Mouse (Mus musculus) left cerebral cortex, postnatal 10 days (tissue): Measurements from ENCODE around the gene Pbx2. TPM values are rescaled to one million over a fixed set of nuclear protein-coding genes. Genes with fewer than 3 reads are reported as not detected.
"Not testable (repeated sequence)": the region's sequence is repeated elsewhere in the genome, so short reads cannot be mapped to it uniquely, and the experiment has no call there.

Experiments used
- DNase-seq, 2 experiments: peaks; one replicate each; pipeline ENCODE4 v3.0.0; 2021 to 2022; ENCODE audit warnings: low spot score in 2 of 2, mixed read lengths in 1 of 2; ENCODE audit errors: extremely low spot score in 1 of 2
- intact Hi-C: fragments of 180-260 bp; cut with DNase I; formaldehyde crosslinking; loops from one replicate; pipeline ENCODE4 v1.15.1; 2025
- total RNA-seq, 2 experiments: library from RNA; stranded (reverse); gene quantifications; 2 replicates each; pipeline ENCODE4 v1.2.3; 2021

Gene Pbx2
- total RNA-seq, result 10 to 100 TPM; 40.3 to 40.9 TPM

- peak in 1 of 2 experiments; percentile 61 for DNase-seq
- intact Hi-C loops, result no loop called here
These were observed at the start of gene Pbx2 for GRCm38 (mm10) chr17:34591029-34591993. Gene Pbx2 (plus strand): TSS chr17:34591266.

DNA sequence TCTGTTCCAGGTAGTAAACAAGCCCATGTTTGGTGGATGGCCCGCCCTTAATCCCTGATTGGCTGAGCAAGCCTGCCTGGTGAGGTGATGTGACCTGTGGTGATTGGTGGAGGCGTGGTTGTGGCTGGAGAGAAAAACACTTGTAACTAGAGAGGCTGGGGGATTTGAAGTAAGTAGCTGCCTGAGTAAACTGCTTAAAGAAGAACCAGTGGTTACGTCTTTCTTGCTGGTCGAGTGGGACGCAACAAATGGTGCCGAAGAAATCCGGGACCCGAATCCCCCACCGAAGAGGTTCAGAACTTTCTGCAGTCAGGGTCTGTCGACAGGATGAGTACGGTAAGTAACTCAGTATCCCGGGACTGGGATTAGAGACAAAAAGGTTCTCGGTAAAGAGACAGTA lies 47.5 kb upstream of the Pbx2 start:
- intact Hi-C loops, DNase-seq: not testable (repeated sequence)

- DNase-seq, result no peak
These were observed 44.3 kb upstream of the Pbx2 start for GRCm38 (mm10) chr17:34546797-34547196.

GRCm38 (mm10) chr17:34547601-34548000 lies 43.5 kb upstream of the Pbx2 start:
- intact Hi-C loops, result no loop called here

More at GRCm38 (mm10) chr17:34546797-34547196, 44.3 kb upstream of the Pbx2 start:
- intact Hi-C loops, result no loop called here

GRCm38 (mm10) chr17:34549156-34549555 lies 41.9 kb upstream of the Pbx2 start:
- intact Hi-C loops, result no loop called here

More at GRCm38 (mm10) chr17:34547601-34548000, 43.5 kb upstream of the Pbx2 start:
- DNase-seq, result no peak

GRCm38 (mm10) chr17:34549843-34550242 lies 41.2 kb upstream of the Pbx2 start:
- intact Hi-C loops, result no loop called here
- no peak for DNase-seq

More at GRCm38 (mm10) chr17:34549156-34549555, 41.9 kb upstream of the Pbx2 start:
- no peak for DNase-seq

GRCm38 (mm10) chr17:34555483-34555882 lies 35.6 kb upstream of the Pbx2 start:
- DNase-seq, result peak in 1 of 2 experiments; percentile 75
- intact Hi-C loops, result loop anchor here (5.0 kb wide), 1 partner anchor 113 kb away; no protein-coding TSS in a partner anchor

DNA sequence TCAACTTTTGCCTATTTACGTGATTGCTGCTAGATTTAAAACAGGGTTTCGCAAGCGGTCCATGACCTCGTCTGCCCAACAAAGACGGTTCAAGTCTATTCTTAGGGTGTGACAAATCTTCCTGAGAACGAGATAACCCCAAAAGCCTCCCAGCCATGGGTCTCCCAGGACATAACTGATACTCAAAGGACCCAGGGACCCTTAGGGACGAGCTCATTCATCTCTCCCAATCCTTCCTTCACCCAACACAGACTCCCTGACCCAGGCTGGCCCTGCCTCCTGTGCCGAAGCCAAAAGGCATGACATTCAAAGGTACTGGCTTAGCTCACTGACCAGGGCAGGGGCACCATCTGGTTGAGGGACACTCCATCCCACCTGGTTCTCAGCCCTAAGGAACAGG lies 34.7 kb upstream of the Pbx2 start:
- no peak for DNase-seq
- intact Hi-C loops, result loop anchor here (5.0 kb wide), 1 partner anchor 114 kb away; no protein-coding TSS in a partner anchor

DNA sequence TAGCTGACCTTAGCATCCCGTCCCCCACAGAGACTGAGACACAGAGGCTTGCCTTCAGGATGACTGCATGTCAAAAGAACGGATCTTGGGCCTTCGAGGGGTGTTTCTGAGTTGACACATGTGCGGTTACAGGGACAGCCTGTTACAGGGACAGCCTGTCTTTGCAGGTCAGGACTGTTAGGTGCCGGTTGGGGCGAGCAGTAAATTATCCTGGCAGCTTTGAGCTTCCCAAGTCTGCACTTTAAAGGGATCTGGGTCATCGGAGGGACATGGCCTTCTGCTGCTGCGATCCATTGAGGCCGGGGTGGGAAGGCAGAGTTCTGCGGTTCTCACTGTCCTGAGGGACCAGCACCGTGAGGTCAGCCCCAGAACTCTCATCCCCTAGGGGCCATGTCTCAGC lies 33.7 kb upstream of the Pbx2 start:
- no peak for DNase-seq
- intact Hi-C loops, result loop anchor here (5.0 kb wide), 1 partner anchor 115 kb away; no protein-coding TSS in a partner anchor

DNA sequence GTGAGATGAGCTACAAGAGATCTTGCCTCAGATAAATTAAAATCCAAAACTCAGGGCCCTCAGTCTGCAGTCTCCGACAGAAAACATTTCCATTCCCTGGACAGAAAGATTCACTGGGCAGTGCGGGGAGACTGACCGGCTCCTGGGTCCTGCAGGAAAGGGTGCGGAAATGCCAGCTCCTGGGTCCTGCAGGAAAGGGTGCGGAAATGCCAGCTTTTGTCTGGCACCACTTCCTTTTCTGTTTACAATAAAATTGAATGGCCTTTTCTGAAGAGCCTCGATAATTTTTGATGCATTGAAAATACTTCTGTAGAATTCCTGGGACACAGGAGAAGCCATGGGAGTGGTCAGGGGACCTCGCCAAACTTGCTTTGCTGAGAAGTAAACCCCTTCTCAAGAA lies 31.9 kb upstream of the Pbx2 start:
- intact Hi-C loops, result loop anchor here (5.0 kb wide), 1 partner anchor 117 kb away; no protein-coding TSS in a partner anchor
- DNase-seq, result no peak

DNA sequence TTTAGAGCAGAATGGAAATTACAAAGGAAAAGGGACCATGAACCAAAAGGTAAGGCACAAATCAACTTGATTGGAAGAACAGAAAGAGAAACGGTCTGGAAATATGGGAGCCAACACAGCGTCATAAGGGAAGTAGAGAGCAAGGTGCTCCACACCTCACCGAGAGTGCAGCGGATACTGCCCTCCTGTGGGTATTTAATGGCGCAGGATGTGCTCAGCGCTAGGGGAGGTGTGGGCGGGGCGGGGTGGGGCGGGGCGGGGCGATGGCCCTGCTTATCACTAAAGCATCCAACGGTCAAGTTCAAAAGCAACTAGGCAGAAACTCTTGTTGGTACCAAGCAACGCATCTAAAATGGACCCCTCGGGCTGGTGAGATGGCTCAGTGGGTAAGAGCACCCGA lies 31.2 kb upstream of the Pbx2 start:
- DNase-seq, result no peak
- intact Hi-C loops, result loop anchor here (5.0 kb wide), 1 partner anchor 118 kb away; no protein-coding TSS in a partner anchor

GRCm38 (mm10) chr17:34560438-34560837 lies 30.6 kb upstream of the Pbx2 start:
- no peak for DNase-seq
- intact Hi-C loops, result no loop called here

GRCm38 (mm10) chr17:34561200-34561599 lies 29.9 kb upstream of the Pbx2 start:
- DNase-seq, result no peak
- intact Hi-C loops, result no loop called here

DNA sequence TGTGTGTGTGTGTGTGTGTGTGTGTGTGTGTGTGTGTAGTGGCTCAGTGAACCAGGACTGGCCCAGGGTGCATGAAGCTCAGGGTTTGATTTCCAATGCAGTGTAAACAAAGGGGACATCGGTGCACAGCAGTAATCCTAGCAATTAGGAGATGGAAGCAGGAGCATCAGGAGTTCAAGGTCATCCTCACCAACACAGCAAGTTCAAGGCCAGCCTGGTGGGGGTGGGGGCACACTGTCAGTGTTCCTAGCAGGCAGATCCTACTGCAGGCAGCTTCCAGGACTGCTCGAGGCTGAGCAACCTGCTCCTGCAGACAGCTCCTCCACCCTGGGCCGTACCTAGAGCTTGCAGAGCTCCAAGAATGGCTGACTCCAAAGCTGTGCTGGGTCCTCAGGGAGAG lies 28.5 kb upstream of the Pbx2 start:
- DNase-seq, result no peak
- intact Hi-C loops, result no loop called here

DNA sequence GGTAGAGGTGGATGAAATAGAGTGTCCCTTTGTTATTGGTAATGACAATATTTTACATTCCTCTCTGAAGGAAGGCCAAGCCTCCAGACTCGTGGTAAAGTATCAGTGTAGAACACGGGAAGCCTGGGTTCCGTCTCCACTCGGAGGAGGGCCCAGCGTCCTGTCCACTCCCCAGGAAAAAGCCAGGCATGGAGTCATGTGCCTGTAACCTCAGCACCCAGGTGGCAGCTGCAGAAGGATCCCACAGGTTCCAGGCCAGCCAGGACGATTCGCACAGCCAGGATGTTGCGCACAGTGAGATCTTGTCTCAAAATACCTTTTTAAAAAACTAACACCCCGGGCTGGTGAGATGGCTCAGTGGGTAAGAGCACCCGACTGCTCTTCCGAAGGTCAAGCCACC lies 27.7 kb upstream of the Pbx2 start:
- no peak for DNase-seq
- intact Hi-C loops, result no loop called here

DNA sequence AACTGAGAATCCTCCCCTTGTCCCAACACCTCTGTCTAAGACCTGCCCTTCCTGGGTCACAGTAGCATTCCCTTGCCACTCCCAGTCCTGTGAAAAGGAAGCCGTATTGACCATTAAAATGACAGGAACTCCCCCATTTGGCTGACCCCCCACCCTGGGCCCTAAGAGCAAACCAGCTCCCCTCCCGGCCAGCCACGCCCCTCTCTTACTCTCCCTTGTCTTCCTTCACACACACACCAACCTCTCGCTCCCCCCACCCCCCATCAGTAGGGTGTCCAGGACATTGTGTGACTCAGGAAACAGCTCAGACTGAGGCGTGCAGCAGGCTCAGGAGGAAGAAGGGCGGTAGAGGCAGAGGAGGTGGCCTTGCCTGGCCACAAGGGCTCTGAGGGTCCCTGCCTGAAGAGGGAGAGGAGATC lies 27.1 kb upstream of the Pbx2 start, which contains the start of gene Notch4:
Gene Notch4, plus strand, starts transcription at position 266 of the 419 bp plus-strand sequence.
- DNase-seq, result peak in 1 of 2 experiments; percentile 73
- intact Hi-C loops, result no loop called here

- intact Hi-C loops, result no loop called here
- peak in 1 of 2 experiments; percentile 83 for DNase-seq
These were observed 26.3 kb upstream of the Pbx2 start for GRCm38 (mm10) chr17:34564796-34565195.

- intact Hi-C loops, result no loop called here
- no peak for DNase-seq
These were observed 23.8 kb upstream of the Pbx2 start for GRCm38 (mm10) chr17:34567311-34567710.

GRCm38 (mm10) chr17:34568421-34568820 lies 22.6 kb upstream of the Pbx2 start:
- intact Hi-C loops, result no loop called here
- no peak for DNase-seq

- intact Hi-C loops, result no loop called here
- no peak for DNase-seq
These were observed 21.1 kb upstream of the Pbx2 start for GRCm38 (mm10) chr17:34569919-34570318.
